Mouse (Mus musculus) right cerebral cortex, postnatal 25 days (tissue): ENCODE results near the gene Mthfd1l.
A peak's percentile ranks its signal among the peaks of the same experiment; 100 is the strongest.
"Not testable (repeated sequence)": the region's sequence is repeated elsewhere in the genome, so short reads cannot be mapped to it uniquely, and the experiment has no call there.

ENCODE experiments used
- DNase-seq: peaks from one replicate; pipeline ENCODE4 v3.0.0; 2022

The Mthfd1l gene

DNA sequence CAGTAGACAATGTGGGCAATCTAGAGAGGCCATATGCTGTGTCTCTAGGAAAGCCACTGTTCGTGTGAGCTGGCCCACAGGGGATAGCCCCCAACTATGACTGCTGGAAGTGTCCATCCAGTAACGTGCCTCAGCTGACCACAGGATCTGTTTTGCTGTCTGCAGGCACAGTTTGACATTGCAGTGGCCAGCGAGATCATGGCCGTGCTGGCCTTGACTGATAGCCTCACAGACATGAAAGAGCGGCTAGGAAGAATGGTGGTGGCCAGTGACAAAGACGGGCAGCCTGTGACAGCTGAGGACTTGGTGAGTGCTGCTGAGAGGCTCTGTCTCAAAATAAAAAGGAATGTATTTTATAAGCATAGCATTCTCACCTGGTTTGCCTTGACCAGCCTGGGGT is 74.7 kb downstream of the Mthfd1l start:
- no peak for DNase-seq

DNA sequence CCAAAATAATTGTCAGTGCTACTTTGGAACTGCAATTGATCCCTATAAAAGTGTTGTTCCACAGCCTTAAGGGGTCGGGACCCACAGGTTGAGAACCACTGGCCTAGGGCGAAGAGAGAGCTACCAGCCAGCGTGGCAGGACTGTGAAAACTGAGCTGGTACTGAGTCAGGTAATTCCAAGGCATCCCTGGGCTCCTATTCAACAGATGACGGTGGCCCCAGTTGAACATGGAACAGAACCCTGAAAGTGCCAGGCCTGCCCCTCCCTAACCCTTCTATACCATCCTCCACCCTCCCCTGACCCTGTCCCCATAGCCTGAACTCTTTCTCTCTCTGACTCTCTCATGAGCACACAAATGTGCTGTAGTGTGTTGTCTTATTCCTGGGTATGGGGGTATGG is 77.3 kb downstream of the Mthfd1l start:
- no peak for DNase-seq

DNA sequence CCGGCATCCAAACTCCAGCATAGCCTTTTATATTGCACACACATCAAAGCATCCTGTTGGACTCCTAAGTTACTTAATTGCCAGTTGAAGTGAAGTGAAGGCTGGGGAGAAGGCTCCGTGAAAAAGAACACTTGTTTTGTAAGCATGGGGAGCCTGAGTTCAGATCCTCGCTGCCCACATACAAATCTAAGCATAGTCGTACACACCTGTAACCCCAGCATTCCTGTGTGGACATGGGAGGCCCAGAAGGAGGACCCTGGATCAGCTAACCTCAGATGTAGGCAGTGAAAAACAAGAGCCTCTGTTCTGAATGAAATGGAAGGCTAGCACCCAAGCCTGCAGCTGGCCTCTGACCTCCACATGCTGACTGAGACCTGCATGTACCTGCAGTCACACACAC is 79.8 kb downstream of the Mthfd1l start:
- no peak for DNase-seq

- DNase-seq, result no peak
Observed at GRCm38 (mm10) chr10:4053278-4054061, 80.6 kb downstream of the Mthfd1l start.

DNA sequence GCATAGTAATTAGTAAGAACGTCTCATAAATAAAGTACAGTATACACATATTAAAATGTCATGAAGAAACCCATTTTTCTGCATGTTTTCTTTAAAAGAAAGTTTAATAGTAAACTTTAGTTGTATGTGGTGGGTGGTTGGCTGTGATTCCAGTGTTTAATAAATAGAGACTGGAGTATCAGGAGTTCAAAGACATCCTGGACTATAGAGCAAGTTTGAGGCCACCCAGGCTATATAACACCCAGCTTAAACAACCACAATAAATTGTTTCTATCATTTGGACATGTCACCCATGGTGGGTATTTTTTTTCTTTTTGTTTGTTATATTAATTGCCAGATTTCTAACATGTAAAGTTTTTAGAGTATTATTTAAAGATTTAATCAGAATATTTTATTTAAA is 81.7 kb downstream of the Mthfd1l start:
- DNase-seq, result no peak

DNA sequence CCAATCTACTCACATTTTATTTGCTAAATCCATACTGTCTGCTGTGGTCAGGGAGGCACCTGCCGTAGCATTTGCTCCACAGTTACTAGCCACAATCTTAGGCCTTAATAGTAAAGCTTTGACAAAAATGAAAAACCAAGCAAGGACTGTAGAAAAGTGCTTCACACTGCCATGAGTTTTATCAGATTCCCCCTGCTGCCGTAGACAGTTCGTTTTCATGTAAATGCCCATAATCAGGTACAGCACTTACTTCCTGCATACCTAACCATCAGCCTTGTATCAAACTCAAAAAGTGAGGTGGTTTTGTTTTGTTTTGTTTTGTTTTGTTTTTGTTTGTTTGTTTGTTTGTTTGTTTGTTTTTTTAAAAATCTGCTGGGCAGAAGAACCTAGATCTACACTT is 84.5 kb downstream of the Mthfd1l start:
- DNase-seq, result no peak

GRCm38 (mm10) chr10:4057832-4058231 is 84.9 kb downstream of the Mthfd1l start:
- DNase-seq, result no peak

GRCm38 (mm10) chr10:4061071-4061987 is 88.4 kb downstream of the Mthfd1l start:
- DNase-seq, result no peak

DNA sequence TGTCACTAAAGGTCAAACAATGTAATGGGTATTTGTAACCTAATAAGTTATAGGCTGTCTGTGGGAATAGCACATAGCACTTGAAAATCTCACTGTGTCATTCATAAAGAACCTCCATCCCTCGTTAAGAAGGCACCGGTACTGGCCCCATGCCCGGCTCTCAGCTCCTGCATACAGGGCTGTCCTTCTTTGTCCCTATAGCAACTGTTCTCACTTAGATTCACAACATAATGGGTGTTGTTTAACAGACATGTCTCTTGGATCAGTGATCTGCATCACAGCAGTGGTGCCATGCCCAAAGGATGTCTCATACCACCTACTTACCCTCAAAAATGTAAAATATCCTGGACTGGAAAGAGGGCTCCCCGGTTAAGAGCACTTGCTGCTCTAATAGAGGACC is 90.6 kb downstream of the Mthfd1l start:
- no peak for DNase-seq

GRCm38 (mm10) chr10:4065295-4066084 is 92.6 kb downstream of the Mthfd1l start:
- DNase-seq, result no peak

GRCm38 (mm10) chr10:4069258-4069826 is 96.4 kb downstream of the Mthfd1l start:
- no peak for DNase-seq

DNA sequence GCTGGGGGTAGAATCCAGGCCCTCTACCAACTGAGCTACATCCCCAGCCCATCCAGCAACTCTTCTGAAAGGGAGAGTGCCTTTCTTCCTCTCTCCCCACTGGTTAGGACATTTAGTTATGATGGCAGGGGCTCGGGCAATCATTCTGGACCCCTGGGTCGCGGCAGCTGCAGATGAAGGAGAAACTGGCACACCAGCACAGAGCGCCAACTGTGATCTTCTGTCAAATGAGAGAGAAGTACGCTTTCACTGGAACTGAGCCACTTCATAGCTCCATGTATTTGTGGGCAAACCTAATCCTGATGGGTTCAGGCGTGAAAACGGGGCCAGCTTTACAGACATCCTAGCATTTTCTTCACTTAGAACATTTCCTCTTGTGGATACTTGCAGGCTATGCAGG is 97.1 kb downstream of the Mthfd1l start:
- DNase-seq, result no peak

DNA sequence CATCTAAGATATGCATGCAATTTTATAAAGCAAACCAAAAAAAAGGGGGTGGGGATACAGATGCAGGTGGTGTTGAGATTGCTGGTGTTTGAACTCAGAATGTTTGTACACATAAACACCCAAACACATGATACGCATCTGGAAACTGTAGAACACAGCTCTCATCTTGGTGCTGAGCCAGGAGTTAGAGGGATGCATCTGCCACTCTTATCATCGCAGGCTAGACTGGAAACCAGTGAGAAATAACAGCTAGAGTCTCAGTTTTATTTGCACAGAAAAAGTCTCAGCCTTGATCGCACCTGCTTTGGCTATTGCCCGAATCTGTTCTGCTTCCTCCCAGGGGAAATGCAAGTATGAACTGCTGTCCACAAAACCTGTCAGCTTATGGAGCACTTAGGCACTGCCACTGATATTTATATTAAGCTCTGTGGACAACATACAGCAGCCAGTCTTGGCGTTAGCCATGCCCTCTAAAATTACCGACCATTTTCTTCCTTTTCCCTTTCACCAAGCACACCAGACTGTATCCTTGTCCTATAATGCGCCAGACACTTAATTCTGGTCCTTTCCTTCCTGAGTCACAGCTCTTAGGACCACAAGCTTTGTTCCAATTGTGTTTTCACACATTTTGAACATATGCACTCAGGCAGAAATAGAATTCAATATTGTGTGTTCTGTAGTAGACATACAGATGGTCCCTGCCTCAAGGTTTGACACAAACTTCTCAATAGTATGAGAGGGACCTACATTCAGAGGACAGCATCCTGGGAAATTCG is 98.3 kb downstream of the Mthfd1l start:
- DNase-seq, result no peak

GRCm38 (mm10) chr10:4071845-4072345 is 99.0 kb downstream of the Mthfd1l start:
- no peak for DNase-seq

DNA sequence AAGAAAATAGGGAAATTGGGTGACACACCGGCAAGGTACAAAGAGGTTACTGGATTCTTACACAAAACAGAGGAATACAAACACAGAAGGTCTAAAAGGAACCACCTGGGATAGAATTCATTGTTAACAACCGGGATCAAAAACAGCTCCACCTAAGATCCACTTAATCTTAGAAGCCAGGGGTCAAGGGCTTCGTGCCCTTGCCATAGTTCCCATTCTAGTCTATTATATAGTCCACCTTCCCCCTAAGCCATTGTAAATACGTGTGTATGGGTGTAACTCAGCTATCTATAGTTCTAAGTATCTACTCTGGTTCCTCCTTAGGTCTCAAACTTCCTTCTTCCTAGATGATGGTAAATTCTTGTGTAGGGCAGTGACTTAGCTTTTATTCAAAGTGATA is 99.6 kb downstream of the Mthfd1l start:
- DNase-seq, result not testable (repeated sequence)

GRCm38 (mm10) chr10:4078220-4078840 is 105.4 kb downstream of the Mthfd1l start:
- DNase-seq, result no peak

DNA sequence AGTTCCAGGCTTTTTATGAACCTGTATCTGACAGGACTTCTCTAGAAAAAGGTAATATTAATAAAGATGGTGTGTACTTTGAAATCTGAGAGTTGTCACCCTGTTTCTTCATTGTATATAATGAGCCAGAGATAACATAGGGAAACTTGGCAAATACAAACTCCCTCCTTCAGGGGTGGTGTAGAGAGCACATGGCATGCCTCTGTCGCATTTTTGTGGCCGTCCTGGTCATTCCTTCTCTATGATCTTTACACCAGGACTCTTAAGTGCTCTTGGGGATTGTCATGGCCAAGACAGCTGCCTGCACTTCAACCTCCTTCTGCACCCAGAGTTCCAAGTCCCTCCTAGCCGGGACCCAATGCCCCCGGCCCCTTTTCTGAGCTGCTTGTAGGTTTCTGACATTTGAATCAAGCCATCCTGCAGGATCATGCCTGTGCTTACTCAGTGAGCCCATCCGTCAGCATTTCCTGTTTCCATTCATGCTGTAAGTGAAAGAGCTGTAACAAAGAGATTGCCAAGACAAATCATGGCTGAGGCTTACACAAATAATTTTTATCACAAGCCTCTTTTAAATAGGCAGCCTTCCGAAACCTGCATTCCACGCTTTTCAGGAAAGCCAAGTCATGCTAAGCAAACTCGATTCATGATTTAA is 106.2 kb downstream of the Mthfd1l start:
- no peak for DNase-seq

DNA sequence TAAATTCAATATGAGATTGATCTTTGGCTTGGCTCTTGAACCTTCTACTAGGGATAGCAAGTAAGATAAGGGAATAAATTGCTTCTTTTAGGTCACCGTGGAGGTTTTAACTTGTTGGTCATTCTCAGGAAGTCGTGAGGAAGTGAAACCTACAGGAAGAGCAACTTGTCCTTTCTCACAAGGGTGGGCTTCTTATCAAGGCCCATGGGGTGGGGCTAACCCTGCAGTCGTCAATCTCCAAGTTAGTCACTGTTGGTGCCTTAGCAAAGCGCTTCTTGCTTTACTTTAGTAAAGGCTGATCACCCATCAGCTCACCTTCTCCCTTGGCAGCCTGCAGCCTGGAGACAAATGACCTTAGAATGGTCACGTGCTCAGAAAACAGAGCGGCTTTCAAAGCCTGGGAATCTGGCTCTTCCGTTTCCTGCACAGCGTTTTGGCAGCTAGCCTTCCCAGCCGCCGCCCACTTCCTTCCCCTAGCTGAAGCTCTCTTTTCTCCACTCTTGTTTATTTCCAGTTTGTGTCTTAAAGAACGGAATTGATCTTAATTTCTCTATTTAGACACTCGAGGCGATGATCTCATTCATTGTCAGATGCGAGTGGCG is 106.8 kb downstream of the Mthfd1l start:
- peak; percentile 62 for DNase-seq

- DNase-seq, result no peak
Observed at GRCm38 (mm10) chr10:4083609-4084008, 110.7 kb downstream of the Mthfd1l start.

DNA sequence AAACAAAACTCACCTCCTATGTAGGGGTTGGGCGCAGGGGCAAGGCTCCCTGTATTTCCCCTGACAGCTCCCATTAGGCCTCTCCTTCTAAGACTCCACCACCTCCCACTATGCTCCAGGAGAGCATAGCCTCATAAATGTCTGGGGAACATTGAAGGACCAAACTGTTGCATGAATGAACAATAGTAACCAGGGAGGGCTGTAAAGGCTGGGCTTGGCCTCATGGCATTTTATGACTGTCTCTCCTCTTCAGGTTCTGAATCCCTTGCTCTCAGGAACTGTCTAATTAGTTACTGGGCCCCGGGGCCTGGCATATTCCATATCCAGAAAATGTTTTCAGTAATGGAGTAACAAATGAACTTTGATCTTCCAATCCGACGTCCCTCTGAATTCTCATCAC is 112.0 kb downstream of the Mthfd1l start:
- no peak for DNase-seq
